Mouse (Mus musculus): ENCODE measurements at regions not wholly inside any gene's neighbourhood (a gene's known extent, or its start where the extent isn't known, plus 50 kb on each side); places are given as distances from the start of the nearest gene placed in this dataset.

DNA sequence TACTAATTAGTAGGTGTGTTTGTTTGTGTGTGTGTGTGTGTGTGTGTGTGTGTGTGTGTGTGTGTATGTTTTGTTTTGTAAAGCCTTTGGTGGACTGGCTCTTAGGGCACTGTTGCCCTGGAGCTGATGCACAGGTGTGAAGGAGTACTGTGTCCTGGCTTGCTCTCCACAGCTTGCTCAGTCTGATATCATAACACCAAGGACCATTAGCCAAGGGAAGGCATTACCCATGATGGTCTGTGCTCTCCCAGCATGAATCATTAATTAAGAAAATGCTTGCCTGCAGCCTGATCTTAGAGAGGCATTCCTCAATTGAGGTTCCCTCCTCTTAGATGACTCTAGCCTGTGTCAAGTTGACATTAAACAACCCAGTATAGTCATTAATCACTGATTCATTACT, 54.7 kb downstream of the Spry2 start:
- peak; percentile 31 for DNase-seq (ENCODE audit: inconsistent ontology term)

DNA sequence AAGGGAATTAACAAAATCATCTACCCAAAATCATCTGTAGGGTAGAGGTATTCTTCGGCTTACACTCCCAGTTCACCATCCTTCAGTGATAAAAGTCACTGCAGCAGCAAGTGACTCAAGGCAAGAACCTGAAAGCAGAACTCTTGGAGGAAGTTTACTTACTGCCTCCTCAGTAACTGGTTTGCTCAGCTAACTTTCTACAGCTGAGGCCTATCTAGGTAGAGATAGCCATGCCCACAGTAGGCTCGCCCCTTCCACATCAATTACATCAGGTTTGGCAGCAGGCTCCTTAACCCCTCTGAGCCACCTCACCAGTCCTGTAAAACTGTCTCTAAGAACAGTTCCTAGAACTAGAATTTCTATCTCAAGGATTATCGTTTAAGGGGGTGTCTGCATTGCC, 59.1 kb downstream of the Spry2 start:
- DNase-seq (ENCODE audit: inconsistent ontology term), result no peak

DNA sequence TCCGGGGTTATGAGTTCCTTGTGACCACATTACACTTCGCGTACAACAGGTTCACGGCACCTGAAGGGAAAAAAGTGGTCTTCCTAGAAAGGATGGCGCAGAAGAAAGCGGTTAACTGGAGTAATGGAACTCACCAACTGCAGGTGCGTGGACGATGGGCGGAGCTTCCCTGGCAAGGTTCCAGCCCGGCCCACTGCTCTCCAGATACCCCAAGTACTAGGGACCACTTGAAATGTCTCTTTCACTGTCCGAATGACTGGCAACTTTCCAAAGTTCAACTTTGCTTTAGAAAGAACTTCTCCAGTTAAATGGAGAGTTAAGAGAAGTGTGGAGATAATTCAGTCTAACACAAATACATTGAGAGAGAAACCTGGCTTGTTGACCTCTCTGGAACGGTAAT, 65.9 kb downstream of the Spry2 start:
- no peak for DNase-seq (ENCODE audit: inconsistent ontology term)

DNA sequence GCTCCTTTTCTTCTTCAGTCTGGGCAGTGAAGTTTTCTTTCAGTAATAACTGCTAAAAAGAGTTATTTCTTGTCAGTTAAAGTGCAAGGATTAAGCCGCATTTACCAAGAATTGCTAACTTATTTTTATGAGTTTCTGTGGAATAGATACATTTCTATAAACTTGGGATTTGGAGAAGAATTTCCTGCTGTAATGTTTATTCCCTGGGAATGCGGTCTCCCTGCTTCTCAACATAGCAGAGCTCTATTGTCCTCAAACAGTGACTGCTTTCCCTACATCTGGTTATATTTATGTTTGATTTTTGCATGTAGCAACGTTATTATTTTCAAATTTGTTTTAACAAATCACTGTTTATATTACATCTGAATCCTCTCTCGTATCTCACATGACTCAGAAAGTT, 66.3 kb downstream of the Spry2 start:
- DNase-seq (ENCODE audit: inconsistent ontology term), result no peak

DNA sequence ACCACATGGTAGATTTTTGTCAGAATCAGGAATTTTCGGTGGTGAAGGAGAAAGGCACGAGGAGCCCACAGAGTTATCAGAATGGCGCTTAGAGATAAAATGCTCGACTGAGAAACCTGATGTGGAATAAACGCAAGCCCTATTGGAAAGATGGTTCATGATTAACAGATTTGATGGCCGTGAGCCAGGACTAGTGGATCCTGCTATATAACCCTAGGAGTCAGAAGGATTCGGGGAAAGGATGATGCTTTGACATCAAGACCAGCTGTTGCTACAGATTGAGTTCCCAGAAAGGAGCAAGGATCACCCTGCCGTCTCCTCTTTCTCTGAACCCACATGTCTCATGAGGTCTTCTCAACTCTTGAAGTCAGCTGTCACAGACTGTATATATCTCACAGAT, 73.5 kb downstream of the Spry2 start:
- DNase-seq (ENCODE audit: inconsistent ontology term), result no peak

DNA sequence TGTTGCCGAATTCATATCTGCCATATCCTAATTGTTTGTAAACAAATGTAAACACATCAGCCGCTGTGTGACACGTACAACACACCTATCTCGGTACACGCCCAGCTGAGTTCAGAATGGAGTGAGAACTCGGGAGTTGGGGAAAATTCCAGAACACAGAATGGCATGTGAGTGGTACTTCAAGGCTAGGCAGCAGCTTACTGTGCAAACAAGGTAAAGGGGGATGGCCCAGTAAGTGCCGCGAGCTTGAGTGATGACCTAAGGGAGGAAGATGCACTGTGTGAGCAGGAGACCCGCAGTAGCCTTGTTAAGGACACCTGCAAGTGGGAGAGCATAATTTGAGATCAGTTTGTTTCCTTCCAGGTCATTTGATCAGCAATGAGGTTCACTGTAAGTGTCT, 74.0 kb downstream of the Spry2 start:
- no peak for DNase-seq (ENCODE audit: inconsistent ontology term)

DNA sequence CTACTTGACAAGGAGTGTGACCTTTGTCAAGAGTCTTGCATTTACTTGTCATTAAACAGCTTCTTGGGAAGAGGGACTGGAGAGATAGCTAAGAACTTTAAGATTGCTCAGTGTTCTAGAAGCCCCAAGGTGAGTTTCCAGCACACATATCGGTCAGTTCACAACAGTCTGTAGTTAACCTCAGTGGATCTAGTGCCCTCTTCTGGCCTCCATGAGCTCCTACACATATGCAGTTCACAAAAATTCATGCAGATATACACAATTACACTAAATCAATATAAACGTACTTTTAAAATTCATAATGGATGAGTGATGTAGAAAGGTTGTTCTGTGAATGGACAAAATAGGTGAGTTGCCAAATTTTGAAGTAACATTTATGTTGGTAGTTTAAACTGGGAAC, 77.1 kb downstream of the Spry2 start:
- DNase-seq (ENCODE audit: inconsistent ontology term), result no peak

DNA sequence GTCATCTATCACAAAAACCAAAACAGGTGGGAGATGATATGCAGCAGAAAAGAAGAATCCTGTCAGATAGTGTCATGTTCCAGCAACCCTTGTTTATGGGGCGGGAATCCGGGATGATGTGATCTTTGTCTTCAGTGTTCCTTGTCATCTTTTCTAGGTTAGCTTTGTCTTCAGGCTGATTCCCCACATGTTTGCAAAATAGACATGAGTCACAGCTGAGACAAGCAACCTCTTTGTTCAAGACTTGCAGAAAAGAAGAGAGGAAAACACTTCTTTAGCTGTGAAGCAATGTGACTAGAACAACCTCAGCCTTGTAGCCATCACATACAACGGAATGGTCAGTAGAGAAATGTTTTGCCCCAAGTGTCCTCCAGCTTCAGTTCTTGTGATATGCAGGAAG, 77.8 kb downstream of the Spry2 start:
- DNase-seq (ENCODE audit: inconsistent ontology term), result peak; percentile 75

DNA sequence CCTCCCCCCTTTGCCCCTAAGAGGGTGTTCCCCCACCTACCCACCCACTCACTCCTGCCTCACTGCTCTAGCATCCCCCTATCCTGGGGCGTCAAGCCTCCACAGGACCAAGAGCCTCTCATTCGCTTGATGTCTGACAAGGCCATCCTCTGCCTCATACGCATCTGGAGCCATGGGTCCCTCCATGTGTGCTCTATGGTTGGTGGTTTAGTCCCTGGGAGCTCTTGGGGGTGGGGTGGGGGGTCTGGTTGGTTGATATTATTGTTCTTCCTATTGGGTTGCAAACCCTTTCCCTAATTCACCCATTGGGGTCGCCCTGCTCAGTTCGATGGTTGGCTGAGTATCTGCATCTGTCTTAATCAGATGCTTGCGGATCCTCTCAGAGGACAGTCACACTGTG, 79.1 kb downstream of the Spry2 start:
- DNase-seq (ENCODE audit: inconsistent ontology term), result no peak

DNA sequence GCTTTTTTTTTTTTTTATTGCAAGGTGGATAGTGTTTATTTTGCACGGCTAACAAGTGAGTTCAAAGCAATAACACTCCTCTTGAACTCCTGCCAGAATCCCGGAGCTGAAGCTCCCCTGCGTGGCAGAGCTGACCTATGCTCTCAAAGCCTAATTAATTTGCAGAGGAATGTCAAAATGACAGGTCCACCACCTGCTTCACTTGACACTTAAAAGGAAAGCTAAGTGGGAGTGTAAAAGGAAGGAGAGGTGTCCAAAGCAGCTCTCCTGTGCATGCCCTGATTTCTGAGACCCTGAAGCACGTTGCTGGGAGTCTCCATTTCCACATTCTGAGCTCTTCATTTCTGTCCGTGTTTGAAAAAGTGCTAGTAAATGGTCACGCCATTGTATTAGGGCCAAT, 80.8 kb downstream of the Spry2 start:
- DNase-seq (ENCODE audit: inconsistent ontology term), result peak; percentile 67

DNA sequence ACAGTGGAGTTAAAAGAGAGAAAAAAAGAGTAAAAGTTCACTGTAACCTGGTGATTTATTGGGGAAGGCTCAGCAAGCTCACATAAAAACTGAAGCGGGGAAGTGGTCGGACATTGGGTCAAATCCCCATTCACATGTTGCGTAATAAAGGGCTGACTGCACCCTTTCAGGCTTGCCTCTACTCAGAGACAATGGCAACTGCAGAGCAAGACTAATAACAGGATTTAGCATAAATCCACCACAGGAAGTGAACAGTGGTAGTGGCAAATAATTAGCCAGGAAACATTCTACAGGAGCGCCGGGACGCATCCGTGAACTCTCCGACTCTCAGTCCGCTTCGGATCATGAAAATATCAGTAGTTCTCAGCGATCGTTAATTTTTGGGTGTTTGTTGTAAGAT, 81.3 kb downstream of the Spry2 start:
- DNase-seq (ENCODE audit: inconsistent ontology term), result peak; percentile 43

DNA sequence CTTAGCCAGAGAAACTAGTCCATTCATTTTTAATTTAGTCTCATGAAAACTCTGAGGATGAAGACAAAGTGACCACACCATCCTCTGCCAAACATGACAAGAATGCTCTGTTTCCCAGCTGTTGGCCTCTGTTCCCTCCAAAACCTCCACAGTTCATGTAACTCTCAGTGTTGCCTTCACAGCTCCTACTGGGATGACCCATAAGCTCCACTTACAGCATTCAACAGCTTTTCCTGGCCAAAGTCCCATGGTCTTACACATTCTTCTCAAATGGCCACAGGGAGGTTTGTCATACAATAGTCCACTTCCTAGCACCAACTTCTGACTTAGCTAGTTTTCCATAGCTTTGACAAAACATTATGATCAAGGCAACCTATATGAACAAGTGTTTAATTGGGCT, 83.0 kb downstream of the Spry2 start:
- DNase-seq (ENCODE audit: inconsistent ontology term), result peak; percentile 47

DNA sequence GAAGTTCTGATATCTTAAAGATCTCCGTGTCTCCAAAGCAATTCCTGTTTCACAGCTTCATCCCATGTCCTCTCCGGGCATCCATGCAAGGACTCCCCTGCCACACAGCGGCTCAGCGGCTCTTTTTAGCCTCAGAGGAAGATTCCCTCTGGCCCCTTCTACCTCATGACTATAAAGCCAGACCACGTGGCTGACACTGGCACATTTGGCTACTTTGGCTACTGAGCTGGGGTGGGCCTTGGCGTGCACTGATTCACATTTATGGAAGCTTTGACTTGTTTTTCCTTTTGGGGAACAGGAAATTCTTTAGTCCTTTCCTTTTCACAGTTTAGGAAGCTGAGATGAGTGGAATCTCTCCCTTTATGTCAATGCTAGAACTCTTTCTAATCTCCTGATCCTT, 83.5 kb downstream of the Spry2 start:
- no peak for DNase-seq (ENCODE audit: inconsistent ontology term)

DNA sequence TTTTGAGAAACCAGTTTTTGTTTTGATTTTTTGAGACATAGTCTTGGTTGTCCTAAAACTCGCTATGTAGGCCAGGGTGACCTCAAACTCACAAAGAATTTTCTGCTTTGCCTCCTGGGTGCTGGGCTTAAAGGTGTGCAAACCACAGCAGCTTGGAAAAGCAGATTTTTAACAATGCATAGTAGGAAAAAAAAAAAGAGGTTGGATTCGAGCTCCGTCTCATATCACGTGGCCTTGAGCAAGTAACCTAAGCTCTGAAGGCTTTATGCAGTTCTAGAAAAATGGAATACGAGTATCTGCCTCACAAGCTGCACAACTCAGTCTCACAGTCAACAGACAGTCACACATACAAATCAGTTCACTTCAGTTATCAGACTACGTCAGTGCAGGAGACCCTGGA, 90.9 kb downstream of the Spry2 start:
- DNase-seq (ENCODE audit: inconsistent ontology term), result no peak

DNA sequence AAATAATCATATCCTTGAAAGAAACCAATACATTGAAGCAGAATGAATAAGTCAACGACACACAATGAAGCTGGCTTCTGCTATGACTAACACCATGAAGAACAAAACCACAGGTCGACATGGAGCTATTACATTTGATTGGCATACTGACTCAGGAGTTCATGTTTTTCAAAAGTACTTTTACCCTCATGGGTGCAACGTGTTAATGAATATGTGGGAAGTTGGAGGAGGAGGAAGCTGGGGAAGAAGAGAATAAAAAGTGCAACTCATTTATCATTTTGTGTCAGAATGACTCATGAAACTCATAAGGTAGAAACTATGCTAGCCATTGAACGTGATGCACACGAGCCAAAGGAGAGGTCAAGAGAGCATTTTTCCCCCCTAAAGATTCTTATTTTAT, 91.3 kb downstream of the Spry2 start:
- DNase-seq (ENCODE audit: inconsistent ontology term), result no peak

DNA sequence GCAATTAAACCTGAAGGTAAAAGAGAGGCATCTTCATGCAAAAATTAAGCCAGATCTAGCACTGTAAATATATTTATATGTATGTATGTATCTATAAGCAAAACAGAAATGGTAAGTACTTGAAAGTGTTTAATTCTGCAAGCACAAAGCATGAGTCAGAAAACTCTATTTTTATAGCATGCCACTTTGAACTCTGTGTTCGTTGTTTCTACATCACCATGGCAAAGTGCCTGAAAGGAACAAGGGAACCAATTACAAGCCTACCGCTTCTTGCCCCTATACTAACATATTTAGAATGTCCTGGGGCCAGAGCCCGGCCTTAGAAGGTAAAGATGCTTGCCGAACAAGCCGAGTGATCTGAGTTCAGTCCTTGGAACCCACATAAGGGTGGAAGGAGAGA, 91.9 kb downstream of the Spry2 start:
- no peak for DNase-seq (ENCODE audit: inconsistent ontology term)

DNA sequence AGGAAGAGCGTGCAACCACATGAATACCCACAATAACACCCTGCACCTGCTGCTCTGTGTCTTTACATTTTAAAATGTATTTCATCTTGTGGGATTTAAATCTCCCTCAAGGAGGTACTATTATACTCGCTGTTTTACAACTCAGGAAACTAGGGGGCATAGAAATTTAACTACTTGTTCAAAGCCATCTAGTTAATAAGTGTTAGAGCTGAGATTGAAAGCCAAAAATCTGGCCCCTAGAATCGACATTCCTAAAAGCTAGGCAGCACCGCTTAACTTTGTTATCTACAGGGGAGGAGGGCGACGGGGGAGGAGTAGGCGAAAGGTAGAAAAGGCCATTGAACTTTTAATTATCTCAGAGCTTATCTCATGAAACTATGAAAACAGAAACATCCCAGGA, 93.3 kb downstream of the Spry2 start:
- no peak for DNase-seq (ENCODE audit: inconsistent ontology term)

DNA sequence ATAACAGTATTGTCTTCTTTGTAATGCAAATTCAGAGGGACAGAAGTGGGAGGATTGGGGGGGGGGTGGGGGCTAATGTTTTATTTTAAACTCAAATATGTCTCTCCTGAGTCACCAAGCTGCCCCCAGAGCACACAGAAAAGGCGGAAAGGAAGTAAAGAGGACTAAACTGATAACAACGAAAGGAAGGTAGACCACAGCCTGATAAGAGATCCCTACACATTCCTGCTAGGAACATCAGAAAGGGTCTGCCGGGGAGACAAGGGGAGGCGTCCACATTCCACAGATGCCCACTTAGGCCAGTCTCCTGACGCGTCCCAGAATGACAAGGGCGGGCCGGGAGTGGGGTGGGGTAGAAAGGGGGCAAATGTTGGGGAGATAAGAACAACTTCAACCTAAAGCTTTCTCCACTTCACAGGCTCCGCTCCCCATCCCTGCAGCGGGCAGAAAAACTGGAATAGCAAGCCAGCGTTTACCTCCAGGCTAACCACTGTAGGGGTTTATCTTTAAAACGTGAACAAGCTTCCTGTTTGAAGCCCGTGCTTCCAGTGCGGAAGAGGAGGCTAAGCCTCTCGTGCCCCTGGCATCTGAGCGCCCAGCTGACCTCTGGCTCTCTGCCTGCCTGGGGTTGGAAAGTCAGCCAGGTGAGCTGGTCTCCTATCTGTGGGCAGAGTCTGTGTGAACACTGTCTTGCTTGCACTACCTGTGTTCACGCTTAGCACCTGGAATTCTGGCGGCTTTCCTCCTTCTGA, 93.9 kb downstream of the Spry2 start:
- DNase-seq (ENCODE audit: inconsistent ontology term), result peak; percentile 38

DNA sequence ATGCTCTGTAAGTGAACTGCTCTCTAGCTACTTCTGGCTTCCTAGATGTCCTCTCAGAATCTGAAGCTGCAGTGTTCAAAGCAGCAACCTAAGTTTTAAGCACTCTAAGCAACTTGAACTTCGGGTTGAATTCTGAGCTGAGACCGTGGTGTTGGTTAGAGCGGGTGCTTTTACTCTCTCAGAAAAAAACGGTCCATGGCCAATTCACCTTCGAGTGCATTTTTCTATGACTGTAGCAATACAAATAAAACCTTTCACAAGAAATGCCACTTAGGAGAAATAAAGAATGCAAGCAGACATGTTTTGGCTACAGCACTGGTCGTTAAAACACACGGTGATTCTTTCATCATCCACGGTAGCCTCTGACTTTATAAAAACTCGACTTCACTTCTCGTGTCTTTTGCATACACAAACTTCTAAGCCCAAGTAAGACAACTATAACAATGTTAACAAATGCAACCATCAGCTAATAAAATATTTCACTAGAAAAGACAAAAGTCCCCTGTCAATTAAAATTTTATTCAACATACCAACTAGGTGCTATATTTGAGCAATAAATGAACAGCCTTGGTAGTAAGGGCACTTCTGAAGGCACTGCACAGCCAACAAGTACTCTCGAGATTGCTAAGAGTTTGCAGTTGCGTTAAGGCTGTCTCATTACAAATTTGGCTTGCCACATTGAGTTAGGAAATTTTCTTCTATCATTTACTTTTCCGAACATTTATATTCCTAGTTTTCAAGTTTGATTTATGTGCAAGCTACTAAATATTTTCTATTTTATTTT, 96.3 kb downstream of the Spry2 start:
- no peak for DNase-seq (ENCODE audit: inconsistent ontology term)

DNA sequence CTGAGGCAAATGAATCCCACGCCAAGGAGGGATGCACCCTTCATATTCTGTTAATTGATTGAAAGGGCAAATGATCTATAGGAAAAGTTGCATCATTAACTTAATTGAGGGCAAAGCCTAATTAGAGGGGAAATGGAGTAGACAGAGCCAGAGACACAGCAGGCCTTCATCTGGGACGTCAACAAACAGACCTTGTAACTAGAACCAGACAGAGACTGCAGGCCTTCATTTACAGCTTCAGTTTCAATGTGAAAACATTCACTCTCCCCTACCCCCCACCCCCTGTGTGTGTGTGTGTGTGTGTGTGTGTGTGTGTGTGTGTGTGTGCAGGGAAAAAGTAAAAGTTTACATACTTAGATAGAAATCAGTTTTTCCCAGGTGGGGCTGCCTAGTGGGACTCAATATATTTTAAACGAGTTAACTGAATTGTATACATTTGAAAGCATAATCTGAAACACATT, 97.2 kb downstream of the Spry2 start:
- peak; percentile 71 for DNase-seq (ENCODE audit: inconsistent ontology term)

DNA sequence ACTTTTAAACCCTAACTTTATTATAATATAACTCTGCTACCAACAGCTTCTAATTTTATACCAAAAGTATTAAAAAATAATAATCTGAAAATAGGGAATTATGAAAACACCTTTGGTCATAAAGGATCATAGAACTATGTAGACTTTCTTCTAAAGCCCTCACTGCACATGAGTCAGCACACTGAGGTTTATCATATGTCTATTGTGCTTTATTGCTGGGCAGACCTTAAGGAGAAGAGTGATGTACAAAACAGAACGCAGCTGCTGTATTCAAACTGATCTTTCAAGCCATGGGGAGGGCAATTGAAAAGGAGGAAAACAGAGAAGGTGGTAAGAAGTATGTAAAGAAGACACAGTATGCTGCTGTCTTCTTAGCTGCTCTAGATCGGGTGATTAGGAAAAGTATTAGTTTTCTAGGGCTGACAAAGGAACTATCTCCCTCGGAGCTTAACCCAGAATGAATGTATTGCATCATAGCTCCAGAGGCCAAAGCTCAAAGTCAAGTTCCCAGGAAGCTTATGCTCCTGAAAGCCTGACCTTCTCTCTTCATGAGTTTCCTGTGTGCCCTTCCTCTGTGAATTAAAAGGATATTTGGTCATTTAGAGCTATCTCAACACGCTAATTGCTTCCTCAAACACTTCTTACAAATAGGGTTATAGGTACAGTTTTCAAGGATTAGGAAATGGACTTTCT, 103.5 kb downstream of the Spry2 start:
- no peak for DNase-seq (ENCODE audit: inconsistent ontology term)

DNA sequence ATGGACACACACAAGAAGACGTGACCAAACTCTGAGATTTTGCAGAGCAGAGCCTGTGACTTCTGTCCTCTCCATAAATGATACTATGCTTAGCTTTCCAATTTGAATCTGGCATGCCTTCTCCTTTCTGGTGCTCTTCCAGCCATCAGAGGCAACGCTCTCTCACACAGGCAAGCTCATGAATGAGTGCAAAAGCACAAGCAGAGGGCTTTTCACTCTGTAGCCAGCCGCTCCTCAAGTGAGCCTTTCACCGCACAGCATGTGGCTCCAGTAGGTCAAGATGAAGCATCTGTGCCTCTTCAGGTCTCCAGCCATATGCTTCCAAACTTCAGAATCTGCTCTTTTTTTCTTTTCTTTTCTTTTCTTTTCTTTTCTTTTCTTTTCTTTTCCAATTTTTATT, 106.2 kb downstream of the Spry2 start:
- no peak for DNase-seq (ENCODE audit: inconsistent ontology term)

DNA sequence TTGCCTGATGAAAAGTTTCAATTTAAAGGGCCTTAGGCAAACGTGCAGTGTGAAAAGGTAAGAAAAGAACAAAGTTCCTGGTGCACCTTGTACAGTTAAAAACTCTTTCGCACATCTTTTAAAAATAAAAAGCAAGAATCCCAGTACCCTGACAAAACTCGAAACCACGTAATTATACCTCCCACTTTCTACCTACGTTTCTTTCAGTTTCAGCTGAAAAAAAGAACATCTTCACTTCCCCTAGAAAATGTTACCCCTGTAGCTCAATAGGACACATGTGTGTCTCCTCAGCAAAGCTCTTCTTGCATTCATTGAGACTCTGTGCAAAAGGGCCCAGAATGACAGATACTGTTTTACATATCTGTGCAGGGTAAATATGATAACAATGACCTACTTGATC, 113.2 kb downstream of the Spry2 start:
- no peak for DNase-seq (ENCODE audit: inconsistent ontology term)

All from Muller cell, postnatal 12 days (primary cell).